Mouse (Mus musculus): ENCODE results near the gene Oxt. TPM values are rescaled to one million over a fixed set of nuclear protein-coding genes. Genes with fewer than 3 reads are reported as not detected.
A peak's percentile ranks its signal among the peaks of the same experiment; 100 is the strongest.

Oxt gene
- total and polyA plus RNA-seq, 3 experiments: not detected

GRCm38 (mm10) chr2:130589761-130590160, 13.8 kb downstream of the Oxt start:
- ATAC-seq (ENCODE audit: extremely low read depth, insufficient number of reproducible peaks, low FRiP score, poor library complexity, severe bottlenecking) (no peak), DNase-seq (ENCODE audit: low spot score) (no peak)
- TF ChIP-seq GATA1 (IDR thresholded peaks at IDR 0.05; ENCODE audit: borderline replicate concordance, low read length) (no peak), GATA2 (IDR thresholded peaks at IDR 0.05; ENCODE audit: borderline replicate concordance, low read depth, low read length) (no peak), TAL1 (conservative IDR thresholded peaks at IDR 0.05; ENCODE audit: low read depth, low read length) (no peak), POLR2AphosphoS5 (IDR thresholded peaks at IDR 0.05; ENCODE audit: insufficient replicate concordance, low read depth, low read length) (no peak), CTCF (IDR thresholded peaks at IDR 0.05; ENCODE audit: low read depth, low read length) (no peak)
- no peak overlapping the region for H3K4me3 ChIP-seq (ENCODE audit: low read depth, low read length)
- no peaks in the 10 kb centered on the region for H3K9me3 ChIP-seq (replicated peaks)
- peaks cover 43% of the 10 kb centered on the region for H3K36me3 ChIP-seq (replicated peaks)
- peaks cover 9% of the 10 kb centered on the region for H3K27me3 ChIP-seq (ENCODE audit: insufficient read depth, low read length)
- peaks cover 5% of the 10 kb centered on the region for H3K4me1 ChIP-seq (ENCODE audit: insufficient read depth, low read depth, low read length)

- Histone ChIP-seq H3K27me3 (ENCODE audit: insufficient read depth, low read length) (peaks cover 4% of the 10 kb centered on the region; the same call in 1 of the 2 replicates), H3K36me3 (replicated peaks) (peaks cover 56% of the 10 kb centered on the region), H3K4me3 (ENCODE audit: low read depth, low read length) (no peak overlapping the region), H3K4me1 (ENCODE audit: insufficient read depth, low read depth, low read length) (peaks cover under 1% of the 10 kb centered on the region; the same call in 1 of the 2 replicates), H3K9me3 (replicated peaks) (no peaks in the 10 kb centered on the region)
- DNase-seq (ENCODE audit: low spot score) (no peak), ATAC-seq (ENCODE audit: extremely low read depth, insufficient number of reproducible peaks, low FRiP score, poor library complexity, severe bottlenecking) (no peak)
- TF ChIP-seq CTCF (IDR thresholded peaks at IDR 0.05; ENCODE audit: low read depth, low read length) (no peak), POLR2AphosphoS5 (IDR thresholded peaks at IDR 0.05; ENCODE audit: insufficient replicate concordance, low read depth, low read length) (no peak), TAL1 (conservative IDR thresholded peaks at IDR 0.05; ENCODE audit: low read depth, low read length) (no peak), GATA1 (IDR thresholded peaks at IDR 0.05; ENCODE audit: borderline replicate concordance, low read length) (no peak), GATA2 (IDR thresholded peaks at IDR 0.05; ENCODE audit: borderline replicate concordance, low read depth, low read length) (no peak)
Observed at GRCm38 (mm10) chr2:130591016-130591415, 15.0 kb downstream of the Oxt start.

- ATAC-seq (ENCODE audit: extremely low read depth, insufficient number of reproducible peaks, low FRiP score, poor library complexity, severe bottlenecking) (no peak), DNase-seq (ENCODE audit: low spot score) (no peak)
- H3K4me3 ChIP-seq (ENCODE audit: low read depth, low read length): no peak overlapping the region
- peaks cover 93% of the 10 kb centered on the region for H3K36me3 ChIP-seq (replicated peaks)
- H3K27me3 ChIP-seq (ENCODE audit: insufficient read depth, low read length): no peaks in the 10 kb centered on the region
- H3K9me3 ChIP-seq (replicated peaks): no peaks in the 10 kb centered on the region
- H3K4me1 ChIP-seq (ENCODE audit: insufficient read depth, low read depth, low read length): peaks cover 18% of the 10 kb centered on the region
- TF ChIP-seq GATA2 (IDR thresholded peaks at IDR 0.05; ENCODE audit: borderline replicate concordance, low read depth, low read length): no peak
- TF ChIP-seq CTCF (IDR thresholded peaks at IDR 0.05; ENCODE audit: low read depth, low read length): no peak
- no peak for TF ChIP-seq GATA1 (IDR thresholded peaks at IDR 0.05; ENCODE audit: borderline replicate concordance, low read length)
Observed at GRCm38 (mm10) chr2:130595596-130595995, 19.6 kb downstream of the Oxt start.

GRCm38 (mm10) chr2:130597601-130598010, 21.6 kb downstream of the Oxt start:
- no peak for TF ChIP-seq POLR2AphosphoS5 (IDR thresholded peaks at IDR 0.05; ENCODE audit: insufficient replicate concordance, low read depth, low read length)
- TF ChIP-seq GATA1 (IDR thresholded peaks at IDR 0.05; ENCODE audit: borderline replicate concordance, low read length): no peak
- 0 out of 2 replicates have a peak, but pooled peaks have one; percentile 22 for TF ChIP-seq CTCF (IDR thresholded peaks at IDR 0.05; ENCODE audit: low read depth, low read length)
- TF ChIP-seq GATA2 (IDR thresholded peaks at IDR 0.05; ENCODE audit: borderline replicate concordance, low read depth, low read length): no peak
- peaks cover 91% of the 10 kb centered on the region for H3K36me3 ChIP-seq (replicated peaks)
- H3K27me3 ChIP-seq (ENCODE audit: insufficient read depth, low read length): no peaks in the 10 kb centered on the region
- no peak overlapping the region for H3K4me3 ChIP-seq (ENCODE audit: low read depth, low read length)
- H3K4me1 ChIP-seq (ENCODE audit: insufficient read depth, low read depth, low read length): peaks cover 18% of the 10 kb centered on the region
- no peaks in the 10 kb centered on the region for H3K9me3 ChIP-seq (replicated peaks)
- peak; percentile 88 for ATAC-seq (ENCODE audit: extremely low read depth, insufficient number of reproducible peaks, low FRiP score, poor library complexity, severe bottlenecking)
- peak; percentile 33 for DNase-seq (ENCODE audit: low spot score)

GRCm38 (mm10) chr2:130598399-130598798, 22.4 kb downstream of the Oxt start:
- Histone ChIP-seq H3K36me3 (replicated peaks) (peaks cover 91% of the 10 kb centered on the region), H3K9me3 (replicated peaks) (no peaks in the 10 kb centered on the region), H3K4me3 (ENCODE audit: low read depth, low read length) (no peak overlapping the region), H3K4me1 (ENCODE audit: insufficient read depth, low read depth, low read length) (peaks cover 18% of the 10 kb centered on the region), H3K27me3 (ENCODE audit: insufficient read depth, low read length) (no peaks in the 10 kb centered on the region)
- TF ChIP-seq TAL1 (conservative IDR thresholded peaks at IDR 0.05; ENCODE audit: low read depth, low read length) (no peak), CTCF (IDR thresholded peaks at IDR 0.05; ENCODE audit: low read depth, low read length) (no peak), GATA2 (IDR thresholded peaks at IDR 0.05; ENCODE audit: borderline replicate concordance, low read depth, low read length) (no peak), POLR2AphosphoS5 (IDR thresholded peaks at IDR 0.05; ENCODE audit: insufficient replicate concordance, low read depth, low read length) (no peak), GATA1 (IDR thresholded peaks at IDR 0.05; ENCODE audit: borderline replicate concordance, low read length) (no peak)
- no peak for DNase-seq (ENCODE audit: low spot score)
- no peak for ATAC-seq (ENCODE audit: extremely low read depth, insufficient number of reproducible peaks, low FRiP score, poor library complexity, severe bottlenecking)

GRCm38 (mm10) chr2:130602195-130602594, 26.2 kb downstream of the Oxt start:
- Histone ChIP-seq H3K36me3 (replicated peaks) (peaks cover 88% of the 10 kb centered on the region), H3K9me3 (replicated peaks) (no peaks in the 10 kb centered on the region), H3K4me1 (ENCODE audit: insufficient read depth, low read depth, low read length) (peaks cover 15% of the 10 kb centered on the region), H3K27me3 (ENCODE audit: insufficient read depth, low read length) (no peaks in the 10 kb centered on the region), H3K4me3 (ENCODE audit: low read depth, low read length) (no peak overlapping the region)
- ATAC-seq (ENCODE audit: extremely low read depth, insufficient number of reproducible peaks, low FRiP score, poor library complexity, severe bottlenecking): no peak
- TF ChIP-seq POLR2AphosphoS5 (IDR thresholded peaks at IDR 0.05; ENCODE audit: insufficient replicate concordance, low read depth, low read length) (no peak), CTCF (IDR thresholded peaks at IDR 0.05; ENCODE audit: low read depth, low read length) (no peak), GATA1 (IDR thresholded peaks at IDR 0.05; ENCODE audit: borderline replicate concordance, low read length) (no peak)
- DNase-seq (ENCODE audit: low spot score): no peak

GRCm38 (mm10) chr2:130613091-130613490, 37.1 kb downstream of the Oxt start:
- H3K4me3 ChIP-seq (ENCODE audit: low read depth, low read length): no peak overlapping the region
- ATAC-seq (ENCODE audit: extremely low read depth, insufficient number of reproducible peaks, low FRiP score, poor library complexity, severe bottlenecking) (no peak), DNase-seq (ENCODE audit: low spot score) (no peak)
- TF ChIP-seq TAL1 (conservative IDR thresholded peaks at IDR 0.05; ENCODE audit: low read depth, low read length) (no peak), GATA2 (IDR thresholded peaks at IDR 0.05; ENCODE audit: borderline replicate concordance, low read depth, low read length) (no peak), CTCF (IDR thresholded peaks at IDR 0.05; ENCODE audit: low read depth, low read length) (no peak), POLR2AphosphoS5 (IDR thresholded peaks at IDR 0.05; ENCODE audit: insufficient replicate concordance, low read depth, low read length) (no peak), GATA1 (IDR thresholded peaks at IDR 0.05; ENCODE audit: borderline replicate concordance, low read length) (no peak)
- no peaks in the 10 kb centered on the region for H3K4me1 ChIP-seq (ENCODE audit: insufficient read depth, low read depth, low read length)
- H3K27me3 ChIP-seq (ENCODE audit: insufficient read depth, low read length): no peaks in the 10 kb centered on the region
- H3K9me3 ChIP-seq (replicated peaks): no peaks in the 10 kb centered on the region
- peaks cover 85% of the 10 kb centered on the region for H3K36me3 ChIP-seq (replicated peaks)
